Mouse (Mus musculus): Measurements from ENCODE around the gene Ctrc.
A peak's percentile ranks its signal among the peaks of the same experiment; 100 is the strongest.

The Ctrc gene

DNA sequence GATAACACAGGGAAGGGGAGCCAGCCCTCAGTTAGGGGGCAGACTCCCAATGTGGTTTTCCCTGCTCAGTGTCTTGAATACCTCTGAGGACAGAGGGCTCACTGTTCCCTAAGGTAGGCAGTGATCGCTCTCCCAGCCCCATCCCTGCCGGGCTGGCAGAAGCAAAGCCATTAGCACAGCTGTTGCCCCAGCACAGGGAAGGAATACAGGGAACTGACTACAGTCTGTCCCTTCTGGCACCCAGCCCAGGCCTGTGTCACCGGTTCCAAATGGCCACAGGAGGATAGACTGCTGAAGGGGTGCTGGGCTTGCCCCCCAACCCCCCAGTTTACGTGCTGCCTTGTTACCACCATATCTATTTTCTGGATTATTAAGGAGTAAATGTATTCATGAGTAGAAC is 21.3 kb upstream of the Ctrc start:
- DNase-seq (ENCODE audit: low spot score in 2 of 2) = no peak

DNA sequence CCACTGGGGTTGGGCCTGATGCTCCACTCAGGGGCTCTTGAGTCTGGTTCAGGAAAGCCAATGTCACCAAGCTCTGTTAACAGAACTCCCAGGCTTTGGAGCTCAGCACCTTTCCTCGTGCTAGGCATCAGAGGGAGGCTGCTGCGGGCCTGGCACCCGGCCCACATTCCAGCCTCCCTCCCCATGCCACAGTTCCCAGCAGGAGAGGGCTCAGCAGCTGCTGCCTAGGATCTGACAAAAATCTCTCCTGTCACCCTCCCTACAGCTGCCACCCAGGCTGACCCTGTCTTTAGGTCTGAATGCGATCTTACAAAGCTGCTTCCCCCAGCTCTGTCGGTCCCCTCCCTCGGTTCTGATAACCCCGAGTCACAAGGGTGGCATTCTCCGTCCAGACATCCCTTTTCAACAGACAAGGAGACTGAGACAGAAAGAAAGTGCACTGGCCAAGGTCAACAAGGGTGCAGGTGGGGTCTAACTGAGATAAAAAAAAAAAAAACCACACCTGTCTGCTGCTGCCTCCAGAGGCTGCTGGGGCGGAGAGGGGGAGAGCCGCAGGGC is 20.9 kb upstream of the Ctrc start:
- DNase-seq (ENCODE audit: low spot score in 2 of 2) = no peak

DNA sequence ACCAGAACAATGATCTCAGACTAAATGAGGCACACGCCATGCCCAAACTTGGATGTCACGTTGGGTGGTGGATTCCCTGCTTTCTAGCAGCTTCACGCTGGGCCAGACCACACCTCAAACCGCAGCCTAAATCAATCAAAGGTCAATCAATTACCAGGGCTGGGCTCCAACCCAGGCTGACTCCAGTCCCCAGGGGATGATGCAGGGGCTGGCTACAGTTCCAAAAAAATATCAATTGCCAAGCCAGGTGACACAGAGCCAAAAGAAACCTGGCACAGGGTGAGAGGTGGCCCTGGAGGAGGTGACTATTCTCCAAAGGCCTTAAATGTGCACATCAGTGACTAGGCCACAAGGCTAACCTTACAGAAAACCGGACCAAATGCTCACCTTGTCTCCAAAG is 19.4 kb upstream of the Ctrc start:
- DNase-seq (ENCODE audit: low spot score in 2 of 2) = no peak

DNA sequence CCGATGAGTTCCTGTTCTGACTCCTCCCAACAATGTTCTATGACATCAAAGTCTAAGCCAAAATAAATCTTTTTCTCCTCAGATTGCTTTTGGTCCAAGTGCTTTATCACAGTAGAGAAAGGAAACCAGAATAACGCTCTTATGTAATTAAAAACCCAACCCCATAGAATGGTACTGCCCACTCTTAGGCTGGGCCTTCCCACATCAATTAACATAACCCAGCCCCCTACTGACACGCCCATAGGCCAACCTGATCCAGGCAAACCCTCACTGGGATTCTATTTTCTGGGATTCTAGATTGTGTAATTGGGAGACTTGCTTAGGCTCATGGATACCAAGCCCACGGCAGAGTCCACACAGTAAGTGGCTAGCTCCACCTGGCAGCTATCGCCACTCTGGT is 18.8 kb upstream of the Ctrc start:
- DNase-seq (ENCODE audit: low spot score in 2 of 2) = no peak

DNA sequence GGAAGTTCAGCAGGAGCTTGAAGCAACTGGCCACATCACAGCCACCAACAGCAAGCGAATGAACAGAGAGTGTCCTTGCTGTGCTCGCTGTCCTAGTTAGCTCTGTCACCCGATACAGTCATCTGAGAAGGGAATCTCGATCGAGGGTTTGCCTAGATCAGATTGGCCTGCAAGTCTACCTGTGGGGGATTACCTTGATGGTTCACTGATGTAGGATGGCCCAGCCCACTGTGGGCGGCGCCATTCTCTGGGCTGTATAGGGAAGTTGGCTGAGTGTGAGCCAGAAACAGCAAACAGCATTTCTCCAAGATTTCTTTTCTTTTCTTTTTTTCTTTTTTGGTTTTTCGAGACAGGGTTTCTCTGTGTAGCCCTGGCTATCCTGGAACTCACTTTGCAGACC is 18.3 kb upstream of the Ctrc start:
- no peak for DNase-seq (ENCODE audit: low spot score in 2 of 2)

DNA sequence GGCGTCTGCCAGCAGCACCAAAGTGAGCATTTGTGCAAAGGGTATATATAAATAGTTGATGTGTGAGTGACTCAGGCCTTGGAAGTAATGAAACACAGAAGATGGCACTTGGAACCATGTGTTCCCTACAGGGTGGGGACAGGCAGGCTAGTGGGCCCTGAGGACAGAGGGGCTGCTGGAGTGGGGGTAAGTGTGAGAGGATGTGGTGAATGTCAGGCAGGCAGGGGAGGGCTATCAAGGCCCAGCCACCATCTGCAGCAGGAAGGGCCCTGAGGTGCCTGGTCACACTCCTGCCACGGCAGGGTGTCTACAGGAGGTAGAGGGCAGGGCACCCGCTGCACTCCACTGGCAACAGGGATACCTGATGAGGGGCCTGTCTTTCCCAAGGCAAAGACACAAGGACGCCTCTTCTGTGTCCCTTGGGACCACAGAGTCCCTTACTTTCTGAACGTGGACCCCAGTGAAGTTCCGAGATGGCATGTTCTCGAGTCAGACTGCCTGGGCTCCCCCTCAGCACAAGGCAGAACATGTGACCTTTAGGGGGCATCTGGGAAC is 17.6 kb upstream of the Ctrc start:
- DNase-seq (ENCODE audit: low spot score in 2 of 2) = no peak

DNA sequence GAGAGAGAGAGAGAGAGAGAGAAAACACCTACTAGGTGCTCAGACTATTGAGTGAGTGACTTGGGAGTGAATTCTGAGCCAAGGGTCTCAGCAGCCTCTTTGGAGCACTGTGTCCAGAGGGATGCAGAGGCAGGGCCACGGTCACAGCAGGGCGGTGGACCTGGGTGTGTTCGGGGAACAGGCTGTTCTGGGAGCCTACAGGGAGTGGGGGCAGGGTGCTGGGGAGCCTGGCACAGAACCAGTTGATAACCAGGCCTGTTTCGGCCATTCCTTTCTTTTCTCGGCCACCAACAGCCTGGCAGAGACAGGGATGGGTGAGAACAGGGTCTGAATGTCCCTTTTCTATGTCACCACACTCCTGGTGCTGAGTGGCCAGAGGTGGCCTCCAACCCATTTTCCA is 16.7 kb upstream of the Ctrc start:
- no peak for DNase-seq (ENCODE audit: low spot score in 2 of 2)

DNA sequence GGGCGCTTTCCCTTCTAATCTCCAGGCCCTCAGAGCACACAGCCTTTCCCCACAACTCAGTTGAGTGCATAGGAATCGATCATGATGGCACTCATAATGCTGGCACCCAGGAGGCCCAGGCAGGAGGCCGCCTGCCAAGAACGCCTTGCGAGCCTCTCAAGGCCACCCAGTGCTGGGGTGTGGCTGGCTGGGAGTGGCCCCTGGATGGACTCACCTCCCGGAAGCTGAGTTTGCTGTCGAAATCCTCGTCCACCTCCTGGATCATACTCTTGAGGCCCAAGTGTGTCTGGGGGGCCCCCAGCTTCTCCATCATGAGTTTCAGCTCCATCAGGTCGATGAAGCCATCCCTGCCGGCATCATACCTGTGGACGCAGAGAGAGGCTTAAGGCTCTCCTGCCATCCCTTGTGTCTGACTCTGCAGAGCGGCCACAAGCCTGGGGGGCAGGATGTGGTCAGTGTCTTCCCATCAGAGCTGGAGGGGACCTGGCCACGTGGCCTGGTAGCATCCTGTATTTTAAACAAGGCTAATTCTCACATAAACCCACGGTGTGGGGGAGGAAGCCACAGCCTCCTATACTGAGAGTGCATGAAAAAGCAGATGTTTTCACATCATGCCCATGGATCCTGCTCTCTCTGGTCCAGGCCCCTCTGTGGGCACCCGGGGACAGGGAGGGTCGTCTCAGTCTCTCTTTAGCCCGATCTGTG is 15.6 kb upstream of the Ctrc start:
- no peak for DNase-seq (ENCODE audit: low spot score in 2 of 2)

DNA sequence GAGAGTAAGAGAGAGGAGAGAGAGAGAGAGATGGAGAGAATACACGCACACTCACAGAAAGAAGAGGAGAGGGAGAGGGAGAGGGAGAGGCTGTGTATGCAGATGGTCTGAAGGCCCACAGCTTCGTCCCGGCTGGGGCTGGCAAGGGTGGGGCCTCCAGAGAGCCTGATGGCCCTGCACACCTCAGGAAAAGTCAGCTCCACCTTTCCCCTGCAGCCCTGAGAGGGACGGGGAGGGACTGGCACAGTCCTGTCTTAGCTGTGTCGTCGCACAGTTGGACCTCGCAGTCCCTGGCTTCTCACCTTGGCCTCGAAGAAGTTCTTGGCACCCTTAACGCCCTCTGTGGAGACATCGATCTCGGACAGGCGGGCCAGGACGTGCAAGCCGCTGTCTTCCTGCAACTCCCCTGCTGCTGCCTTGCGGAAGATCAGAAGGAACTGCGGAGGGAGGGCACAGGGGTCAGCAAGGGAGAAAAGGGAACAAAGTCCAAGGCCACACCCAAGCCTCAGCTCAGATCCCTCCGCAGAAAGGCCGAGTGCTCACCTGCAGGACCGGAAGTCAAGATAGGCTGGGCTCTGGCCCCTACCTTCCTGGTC is 14.2 kb upstream of the Ctrc start:
- no peak for DNase-seq (ENCODE audit: low spot score in 2 of 2)

DNA sequence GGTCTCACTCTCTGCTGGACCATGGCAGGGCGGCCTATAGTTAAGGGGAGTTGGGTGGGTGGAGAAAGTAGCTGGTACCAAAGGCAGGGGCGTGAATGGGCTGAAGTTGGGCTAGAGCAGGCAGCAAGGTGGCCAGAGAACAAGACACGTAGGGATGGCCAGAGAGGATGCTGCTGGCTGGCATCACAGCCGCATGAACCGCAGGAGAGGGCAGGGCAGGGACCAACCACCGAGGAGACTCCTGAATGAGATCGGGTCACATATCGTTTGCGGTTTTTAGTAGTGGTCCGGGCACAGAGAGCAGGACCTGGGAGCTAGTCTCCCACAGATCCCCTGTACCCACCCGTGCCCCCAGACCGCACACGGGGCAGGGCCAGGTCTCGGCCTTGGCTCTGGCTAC is 13.2 kb upstream of the Ctrc start:
- DNase-seq (ENCODE audit: low spot score in 2 of 2) = no peak

DNA sequence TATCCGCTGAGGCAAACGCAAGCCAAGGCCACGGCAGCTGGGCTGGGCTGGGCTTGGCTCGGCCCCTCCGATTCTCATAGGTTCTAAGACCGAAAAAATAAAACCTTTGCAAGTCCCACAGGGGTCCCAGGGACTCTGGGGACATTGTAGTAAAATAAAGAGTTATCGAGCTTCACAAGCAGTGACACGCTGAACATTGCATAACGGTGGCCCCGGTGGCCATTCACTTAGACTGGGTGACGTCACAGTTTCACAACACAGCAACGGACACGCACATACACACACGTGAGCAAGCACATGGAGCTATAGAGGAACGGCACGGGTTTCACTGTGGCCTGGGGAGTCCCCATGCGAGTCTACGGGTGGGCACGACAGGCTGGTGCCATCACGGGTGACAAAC is 12.3 kb upstream of the Ctrc start:
- DNase-seq (ENCODE audit: low spot score in 2 of 2) = no peak

DNA sequence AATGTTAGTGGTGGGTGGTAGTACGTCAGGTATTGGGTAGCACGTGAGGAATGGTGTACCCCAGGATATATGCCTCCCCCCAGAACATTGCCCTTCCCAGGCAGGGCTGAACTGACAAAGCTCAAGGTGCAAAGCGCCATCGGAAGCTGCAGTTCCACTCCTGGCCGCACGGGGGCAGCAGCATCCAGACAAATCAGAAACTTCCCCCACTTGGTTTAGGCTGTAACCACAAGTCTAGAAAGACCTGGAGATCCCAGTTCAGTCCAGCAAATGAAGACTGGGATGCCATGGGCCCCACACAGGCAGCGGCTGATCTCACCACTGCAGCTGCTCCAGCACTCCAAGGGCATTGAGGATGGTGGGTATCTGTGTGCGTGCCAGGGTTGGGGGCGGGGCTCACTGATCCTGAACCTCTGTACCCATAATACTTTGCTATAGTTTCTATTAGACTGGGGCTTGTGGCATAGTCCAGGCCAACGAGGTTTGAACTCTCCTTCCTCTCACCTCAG is 11.3 kb upstream of the Ctrc start:
- peak; percentile 50 to 64 for DNase-seq (ENCODE audit: low spot score in 2 of 2)

DNA sequence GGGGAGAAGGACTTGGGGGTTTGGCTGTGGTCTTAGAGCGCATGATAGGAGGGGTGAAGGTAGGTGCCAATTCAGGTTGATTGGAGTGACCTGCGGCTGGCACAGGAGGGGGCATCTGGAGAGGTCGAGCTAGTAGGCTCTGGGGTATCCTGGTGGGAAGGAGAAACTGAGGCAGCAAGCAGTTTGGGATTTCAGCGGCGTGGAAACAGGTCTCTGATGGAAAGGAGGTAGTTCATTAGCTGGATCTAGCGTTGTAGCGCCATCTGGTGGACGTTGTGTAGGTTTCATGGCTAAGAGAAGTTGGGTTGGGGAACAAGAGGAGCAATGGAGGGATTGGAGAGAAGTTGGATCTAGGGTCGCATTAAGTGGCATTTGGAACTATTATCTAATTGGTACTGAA is 7.3 kb upstream of the Ctrc start:
- DNase-seq (ENCODE audit: low spot score in 2 of 2) = peak in 1 of 2 experiments; percentile 45

DNA sequence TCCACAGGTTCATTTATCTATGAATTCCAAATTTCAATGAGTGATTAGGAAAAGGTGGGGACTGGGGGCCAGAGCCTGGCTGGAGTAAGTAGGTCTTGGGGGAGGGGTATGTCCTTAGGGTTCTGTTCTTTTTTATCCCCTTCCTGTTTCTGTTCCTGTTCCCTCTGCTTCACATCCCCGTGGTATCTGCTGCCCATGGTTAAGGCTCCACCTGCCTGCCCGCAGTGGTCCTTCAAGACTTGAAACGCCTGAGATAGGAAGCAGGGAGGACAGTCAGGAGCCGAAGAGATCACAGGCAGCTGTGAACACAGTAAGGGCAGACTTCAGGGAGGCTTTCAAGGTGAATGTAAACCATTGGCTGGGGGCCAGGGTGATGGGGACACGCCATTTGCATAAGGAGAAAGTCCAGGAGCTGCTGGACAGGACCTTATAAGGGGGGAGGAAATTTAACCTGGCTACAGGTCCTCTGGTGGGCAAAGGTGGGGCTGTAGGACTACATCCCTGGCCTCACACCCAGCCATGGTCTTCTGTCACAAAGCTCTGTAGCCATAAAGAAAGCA is 11.5 kb downstream of the Ctrc start:
- DNase-seq (ENCODE audit: low spot score in 2 of 2) = no peak

DNA sequence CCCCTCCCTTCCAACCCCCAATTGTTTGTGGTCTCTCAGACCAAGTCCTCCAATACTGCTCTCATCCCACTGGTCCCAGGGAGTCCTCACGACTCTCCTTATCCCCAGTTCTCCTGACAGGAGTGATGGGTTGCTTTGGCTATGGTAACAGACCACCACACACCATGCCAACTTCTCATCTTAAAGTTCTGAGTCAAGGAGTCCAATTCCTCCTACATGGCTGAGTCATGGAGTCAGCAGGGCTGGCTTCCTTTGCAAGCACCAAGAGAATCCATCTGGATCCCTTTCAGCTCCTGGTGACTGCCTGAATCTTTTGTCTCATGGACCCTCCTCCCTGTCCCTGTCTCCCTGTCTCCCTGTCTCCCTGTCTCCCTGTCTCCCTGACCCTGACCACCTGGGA is 12.2 kb downstream of the Ctrc start:
- no peak for DNase-seq (ENCODE audit: low spot score in 2 of 2)

DNA sequence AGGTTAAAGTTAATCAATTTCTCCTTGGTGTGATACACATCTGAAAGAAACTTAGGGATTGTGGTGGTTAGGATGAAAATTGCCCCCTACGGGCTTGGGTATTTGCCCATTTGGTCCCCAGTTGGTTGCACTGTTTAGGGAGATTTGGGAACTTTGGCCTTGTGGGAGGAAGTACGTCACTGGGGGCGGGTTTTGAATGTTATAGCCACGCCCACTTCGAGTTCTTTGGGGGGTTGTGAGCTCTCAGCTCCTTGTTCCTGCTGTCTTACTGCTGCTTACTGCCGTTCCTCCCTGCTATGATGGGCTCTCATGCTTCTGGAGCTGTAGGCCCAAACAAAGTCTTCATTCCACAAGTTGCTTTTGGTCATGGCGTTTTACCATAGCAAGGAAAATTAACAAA is 14.8 kb downstream of the Ctrc start:
- DNase-seq (ENCODE audit: low spot score in 2 of 2) = no peak

DNA sequence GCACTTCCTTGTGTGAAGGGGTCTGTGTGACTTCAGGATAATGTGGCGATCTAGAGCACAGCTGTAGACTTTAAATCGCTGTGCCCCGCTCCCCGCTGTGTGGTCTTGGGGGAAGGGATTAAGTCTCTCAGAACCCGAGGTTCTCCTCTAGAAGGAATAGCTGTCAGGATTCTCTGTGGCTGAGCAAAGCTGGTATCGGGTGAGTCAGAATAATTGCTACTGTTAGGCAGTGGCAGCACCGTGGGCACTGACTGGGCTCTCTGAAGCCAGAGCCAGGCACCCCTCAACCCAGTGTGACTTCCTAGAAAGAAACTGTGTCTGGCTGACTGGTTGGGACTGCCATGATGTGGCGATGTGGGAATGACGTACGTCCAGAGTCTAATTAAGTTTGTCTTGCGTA is 15.8 kb downstream of the Ctrc start:
- DNase-seq (ENCODE audit: low spot score in 2 of 2) = no peak

DNA sequence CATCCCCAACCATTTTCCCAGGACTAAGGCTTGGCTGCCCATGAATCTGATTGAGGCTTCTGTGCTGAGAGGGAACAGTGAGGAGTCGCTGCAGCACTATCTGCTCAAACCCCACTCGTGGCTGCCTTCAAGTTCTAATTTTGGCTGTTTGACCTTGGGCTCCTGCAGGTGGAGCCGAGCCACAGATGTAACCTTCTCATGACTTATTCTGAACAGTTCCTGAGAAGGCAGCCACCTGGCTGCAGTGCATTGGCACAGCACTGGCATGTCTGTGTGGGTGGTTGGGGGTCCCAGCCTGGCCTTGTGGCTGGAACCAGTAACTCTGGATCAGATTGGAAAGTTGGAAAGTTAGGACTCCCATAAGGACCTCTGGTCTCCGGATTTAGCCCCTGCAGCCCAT is 18.0 kb downstream of the Ctrc start:
- DNase-seq (ENCODE audit: low spot score in 2 of 2) = no peak

DNA sequence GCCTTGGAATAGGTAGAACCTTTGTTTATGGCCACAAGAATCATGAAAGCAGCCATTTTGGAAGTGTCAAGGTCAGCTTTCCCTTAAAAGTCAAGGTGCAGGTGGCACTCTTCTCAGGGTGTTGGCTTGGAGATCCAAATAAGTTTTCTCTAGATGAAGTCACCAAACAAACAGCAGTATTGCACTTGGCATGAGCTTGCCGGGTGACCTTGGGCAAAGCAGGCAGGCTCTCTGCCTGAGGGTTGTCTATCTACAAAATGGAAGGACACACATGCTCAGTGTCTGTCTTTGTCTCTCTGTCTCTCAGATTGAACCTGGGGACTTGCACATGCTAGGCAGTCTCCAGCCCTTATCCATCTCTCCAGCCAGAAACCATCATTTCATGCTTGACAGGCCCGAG is 18.8 kb downstream of the Ctrc start:
- no peak for DNase-seq (ENCODE audit: low spot score in 2 of 2)

DNA sequence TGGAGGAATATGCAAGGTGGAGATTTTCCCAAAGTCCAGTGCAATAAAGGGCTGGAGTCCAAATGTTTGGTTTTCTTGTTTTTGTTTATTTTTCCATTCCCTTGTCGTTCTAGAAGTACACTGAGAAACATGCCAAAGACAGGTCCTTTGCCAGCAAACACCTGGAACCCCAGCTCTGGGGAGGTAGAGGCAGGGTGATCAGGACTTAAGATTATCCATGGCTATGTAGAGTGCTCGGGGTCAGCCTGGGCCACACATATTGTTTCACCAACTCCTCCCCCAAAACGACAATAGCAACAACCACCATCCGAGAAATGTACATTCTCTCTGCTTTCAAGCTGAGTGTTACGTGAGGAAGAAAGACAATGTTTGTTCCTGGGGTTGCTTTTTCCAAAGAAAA is 20.1 kb downstream of the Ctrc start, which contains the start of gene Cela2a:
TSS of gene Cela2a (minus strand) at position 101 of the 400 bp plus-strand sequence.
- DNase-seq (ENCODE audit: low spot score in 2 of 2) = no peak

DNA sequence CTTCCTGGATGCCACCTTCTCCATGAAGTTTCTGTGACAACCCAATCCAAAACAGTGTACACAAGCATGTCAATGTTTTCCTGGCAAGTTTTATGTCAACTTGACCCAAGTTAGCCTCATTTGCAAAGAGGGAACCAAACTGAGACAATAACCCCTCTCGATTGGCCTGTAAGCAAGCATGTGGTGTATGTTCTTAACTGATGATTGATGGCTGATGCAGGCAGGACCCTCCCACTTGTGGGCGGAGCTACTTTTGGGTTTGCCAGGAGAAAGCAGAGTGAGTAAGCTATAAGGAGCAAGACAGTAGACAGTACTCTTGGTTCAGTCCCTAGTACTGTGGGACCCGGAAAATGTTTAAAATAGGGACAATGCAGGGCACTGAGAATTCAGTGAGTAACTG is 23.2 kb downstream of the Ctrc start:
- peak in 1 of 2 experiments; percentile 31 for DNase-seq (ENCODE audit: low spot score in 2 of 2)

DNA sequence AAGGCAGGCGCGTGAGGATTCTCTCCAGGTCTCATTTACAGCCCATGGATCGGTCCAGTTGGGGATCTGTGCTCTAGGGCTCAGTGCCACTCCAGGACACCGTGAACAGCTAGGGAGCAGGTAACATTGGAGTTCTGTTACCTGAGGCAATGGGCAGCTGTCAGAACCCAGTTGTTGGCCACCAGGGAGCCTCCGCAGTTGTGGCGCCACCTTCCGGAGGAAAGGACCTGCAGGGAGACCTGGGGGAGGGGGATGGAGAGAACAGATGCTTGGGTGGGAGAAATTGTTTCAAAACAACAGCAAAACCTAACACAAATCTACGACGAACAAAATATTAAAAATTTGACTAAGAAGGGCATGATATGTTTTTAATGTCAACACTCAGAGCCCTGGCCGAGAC is 24.1 kb downstream of the Ctrc start:
- DNase-seq (ENCODE audit: low spot score in 2 of 2) = no peak

DNA sequence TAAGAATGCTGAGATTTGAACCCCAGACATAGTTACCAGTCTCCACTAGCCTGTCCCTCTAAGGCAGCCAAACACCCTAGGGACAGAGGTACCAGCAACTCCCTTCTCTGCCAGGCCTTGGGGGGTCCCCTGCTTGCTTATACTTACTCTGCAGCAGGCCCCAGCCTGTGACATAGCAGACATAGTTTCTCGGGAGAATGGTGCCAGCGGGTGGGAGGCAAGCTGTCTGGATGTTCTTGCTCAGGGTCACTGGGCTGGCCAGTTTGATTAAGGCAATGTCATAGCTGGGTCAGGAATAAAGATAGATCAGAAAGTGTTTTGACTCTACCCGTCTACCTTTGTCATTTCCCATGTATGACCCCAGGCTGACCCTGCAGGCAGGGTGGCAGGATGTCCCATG is 25.0 kb downstream of the Ctrc start:
- DNase-seq (ENCODE audit: low spot score in 2 of 2) = no peak
